9 mouse cellular contexts compared by ENCODE assay signal in the genomic region with DNA sequence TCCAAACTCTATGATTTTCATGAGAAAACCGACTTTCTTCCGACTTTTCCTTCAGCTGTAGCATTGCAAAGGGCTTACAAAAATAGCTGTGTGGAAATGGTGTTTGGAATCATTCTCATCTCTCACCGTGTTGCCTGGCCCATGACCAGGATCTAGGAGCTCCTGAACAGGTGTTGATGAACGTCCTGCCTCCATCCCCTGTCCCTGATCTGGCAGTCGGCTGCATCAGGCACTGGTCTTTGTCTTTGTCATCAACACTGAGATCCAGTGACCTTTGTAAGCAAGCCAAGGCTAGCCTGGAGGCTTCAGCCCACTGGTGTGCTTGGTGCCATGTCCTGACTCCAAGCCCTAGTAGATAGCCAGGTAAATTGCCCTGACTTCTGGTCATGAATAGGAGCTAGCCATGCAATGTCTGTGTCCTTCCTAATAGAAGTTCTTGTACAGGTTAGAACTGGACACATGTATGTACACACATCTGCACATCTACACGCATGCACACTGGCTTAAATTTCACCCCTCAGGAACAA. TPM values are rescaled to one million over a fixed set of nuclear protein-coding genes. Genes with fewer than 3 reads are reported as not detected.
A peak's percentile ranks its signal among the peaks of the same experiment; 100 is the strongest.
DNase-seq lines count a peak whose midpoint lies in the region; ATAC-seq and TF ChIP-seq lines count a peak whose summit lies in the region.
"Had no signal": no experiment of that assay in that cellular context is flagged by ENCODE, and none has a peak within 500 bp of the region (broad histone marks: within the 10 kb centered on the region; RNA-seq: fewer than 3 reads in every experiment).

No protein-coding gene starts in this region.

- no peak overlapping the region for H3K4me3 ChIP-seq in hindbrain, embryonic 13.5 days
- no peak overlapping the region for H3K4me3 ChIP-seq in hindbrain, postnatal 0 days (ENCODE audit: low read length)
- no peak overlapping the region for H3K4me3 ChIP-seq in intestine, embryonic 15.5 days (replicated peaks)
- H3K4me3 ChIP-seq: layer of hippocampus, adult 2 months had no signal

- no peak overlapping the region for H3K4me2 ChIP-seq in hindbrain, embryonic 13.5 days
- H3K4me2 ChIP-seq in hindbrain, postnatal 0 days (ENCODE audit: low read depth, low read length) = no peak overlapping the region
- no peak overlapping the region for H3K4me2 ChIP-seq in intestine, embryonic 15.5 days (replicated peaks)

- peaks cover 66% of the 10 kb centered on the region for H3K4me1 ChIP-seq in hindbrain, embryonic 13.5 days (replicated peaks)
- H3K4me1 ChIP-seq in hindbrain, postnatal 0 days (ENCODE audit: insufficient read depth, low read length) = peaks cover 20% of the 10 kb centered on the region
- H3K4me1 ChIP-seq in intestine, embryonic 15.5 days (replicated peaks) = peaks cover 39% of the 10 kb centered on the region

- H3K9ac ChIP-seq in hindbrain, embryonic 13.5 days = no peak overlapping the region
- no peak overlapping the region for H3K9ac ChIP-seq in hindbrain, postnatal 0 days (replicated peaks; ENCODE audit: low read length)
- no peak overlapping the region for H3K9ac ChIP-seq in intestine, embryonic 15.5 days

- no peak for TF ChIP-seq CTCF in hindbrain, postnatal 0 days (IDR thresholded peaks at IDR 0.05; ENCODE audit: low read depth)

- no peak for ATAC-seq in hindbrain, embryonic 13.5 days (ENCODE audit: low FRiP score)
- no peak for ATAC-seq in hindbrain, postnatal 0 days
- no peak for ATAC-seq in intestine, embryonic 15.5 days

- no peaks in the 10 kb centered on the region for H3K27me3 ChIP-seq in hindbrain, embryonic 13.5 days
- H3K27me3 ChIP-seq in hindbrain, postnatal 0 days (ENCODE audit: insufficient read depth, low read length) = no peaks in the 10 kb centered on the region
- no peaks in the 10 kb centered on the region for H3K27me3 ChIP-seq in intestine, embryonic 15.5 days (replicated peaks)

- H3K9me3 ChIP-seq in hindbrain, embryonic 13.5 days = no peaks in the 10 kb centered on the region
- H3K9me3 ChIP-seq in hindbrain, postnatal 0 days (ENCODE audit: low read length) = no peaks in the 10 kb centered on the region
- H3K9me3 ChIP-seq in intestine, embryonic 15.5 days = no peaks in the 10 kb centered on the region

- peak; percentile 49 for DNase-seq in cerebellum, adult 11-12 months
- no peak for DNase-seq in cerebellum, postnatal 4 days (ENCODE audit: low spot score in 2 of 2)
- DNase-seq in hindbrain, postnatal 0 days (ENCODE audit: low spot score) = no peak
- DNase-seq in 3134 (ENCODE audit: extremely low read depth, insufficient read length, low spot score) = peak; percentile 38
- DNase-seq in yolk sac, embryonic 10.5 days (ENCODE audit: low spot score) = no peak
- DNase-seq in left cerebral cortex, adult 11 months (ENCODE audit: low spot score) = no peak

- peak overlapping the region; percentile 79; the same call in 1 of the 2 replicates for H3K27ac ChIP-seq in hindbrain, embryonic 13.5 days
- no peak overlapping the region for H3K27ac ChIP-seq in hindbrain, postnatal 0 days
- peak overlapping the region; percentile 91; the same call in 1 of the 2 replicates for H3K27ac ChIP-seq in intestine, embryonic 15.5 days
- H3K27ac ChIP-seq: layer of hippocampus, adult 2 months had no signal

- no peaks in the 10 kb centered on the region for H3K36me3 ChIP-seq in hindbrain, embryonic 13.5 days
- no peaks in the 10 kb centered on the region for H3K36me3 ChIP-seq in hindbrain, postnatal 0 days (ENCODE audit: insufficient read depth, low read length)
- H3K36me3 ChIP-seq in intestine, embryonic 15.5 days = no peaks in the 10 kb centered on the region

- WGBS in hindbrain, embryonic 13.5 days = 87% methylated on average over 6 of the region's 6 CpGs
- WGBS in hindbrain, postnatal 0 days = 73% methylated on average over 6 of the region's 6 CpGs
- WGBS in intestine, embryonic 15.5 days = 76% methylated on average over 6 of the region's 6 CpGs

RNA-seq across cellular contexts. Expression of a gene that starts 12.8 kb away (rescaled TPM):
- polyA plus RNA-seq in hindbrain, embryonic 13.5 days (2015; fragmentation: Nextera tagmentation; extraction: Ambion mirVana) = 126 and 133 TPM in 2 replicates
- total RNA-seq in hindbrain, postnatal 0 days (2014; rRNA removed) = 53.1 and 53.5 TPM in 2 replicates
- 71.5 and 71.8 TPM in 2 replicates for polyA plus RNA-seq in hindbrain, postnatal 0 days (2015; fragmentation: Nextera tagmentation; extraction: Ambion mirVana)
- polyA plus RNA-seq in intestine, embryonic 15.5 days (2015; fragmentation: Nextera tagmentation; extraction: Ambion mirVana) = 232 and 269 TPM in 2 replicates

Comparison
In these comparisons a context has a peak if more than half of its experiments do, and no peak if none do; other contexts are left out.
1. DNase-seq: peak in cerebellum, adult 11-12 months (single experiment) and 3134 (single experiment); none in cerebellum, postnatal 4 days (0 of 2), hindbrain, postnatal 0 days (single experiment), yolk sac, embryonic 10.5 days (single experiment) and left cerebral cortex, adult 11 months (single experiment).